Mouse (Mus musculus) adrenal gland, adult 8-10 months (tissue): ENCODE results near the gene Gm49378. TPM values are rescaled to one million over a fixed set of nuclear protein-coding genes. Genes with fewer than 3 reads are reported as not detected.
A peak's percentile ranks its signal among the peaks of the same experiment; 100 is the strongest.

Experiments
- DNase-seq: peaks from one replicate; pipeline ENCODE4 v3.0.0; 2022
- total RNA-seq, 4 experiments: library from RNA; stranded (reverse); gene quantifications; 2 replicates each; pipeline ENCODE4 v1.2.4; 2022

The Gm49378 gene
- total RNA-seq, result 1 to 10 TPM in 2 of 4 experiments, not detected in 2; 1.5 to 1.9 TPM

DNA sequence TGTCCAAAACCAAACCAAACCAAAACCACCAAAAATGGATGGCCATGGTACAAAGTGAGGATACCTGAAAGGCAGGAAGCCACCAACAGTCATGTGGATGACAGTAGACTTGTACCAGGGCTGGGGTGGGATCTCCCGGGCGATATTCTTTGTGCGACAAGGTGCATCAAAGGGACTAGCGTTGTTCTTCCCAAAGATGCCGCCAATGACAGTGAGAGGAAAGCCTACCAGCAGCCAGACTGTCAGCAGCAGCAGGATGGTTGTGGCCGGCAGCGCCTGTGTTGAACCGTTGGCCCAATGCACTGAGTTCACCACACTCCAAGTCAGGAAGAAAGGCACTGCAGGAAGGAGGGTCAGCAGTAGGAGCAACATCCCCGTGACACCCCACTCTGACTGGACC lies at the start of gene Gm49378:
Gene Gm49378, minus strand, starts transcription at position 101 of the 400 bp plus-strand sequence.
- DNase-seq, result no peak

DNA sequence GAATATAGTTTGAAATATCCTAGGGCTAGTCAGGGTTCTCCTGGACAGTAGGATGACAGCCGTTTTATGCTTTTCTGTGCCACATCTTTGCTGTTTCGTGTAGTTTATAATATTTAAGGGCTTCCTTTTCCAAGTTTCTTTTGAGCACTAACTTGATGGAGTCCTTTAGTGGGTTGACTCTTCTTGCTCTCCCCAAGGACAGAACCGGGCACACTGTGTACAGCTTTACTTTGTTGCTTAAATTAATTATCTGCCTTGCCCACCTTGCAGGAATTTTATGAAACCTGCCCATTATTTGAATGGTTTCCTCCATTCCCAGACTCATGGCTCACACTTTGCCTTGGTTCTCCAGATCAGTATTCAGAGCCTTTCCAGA lies 44.4 kb upstream of the Gm49378 start:
- DNase-seq, result no peak

DNA sequence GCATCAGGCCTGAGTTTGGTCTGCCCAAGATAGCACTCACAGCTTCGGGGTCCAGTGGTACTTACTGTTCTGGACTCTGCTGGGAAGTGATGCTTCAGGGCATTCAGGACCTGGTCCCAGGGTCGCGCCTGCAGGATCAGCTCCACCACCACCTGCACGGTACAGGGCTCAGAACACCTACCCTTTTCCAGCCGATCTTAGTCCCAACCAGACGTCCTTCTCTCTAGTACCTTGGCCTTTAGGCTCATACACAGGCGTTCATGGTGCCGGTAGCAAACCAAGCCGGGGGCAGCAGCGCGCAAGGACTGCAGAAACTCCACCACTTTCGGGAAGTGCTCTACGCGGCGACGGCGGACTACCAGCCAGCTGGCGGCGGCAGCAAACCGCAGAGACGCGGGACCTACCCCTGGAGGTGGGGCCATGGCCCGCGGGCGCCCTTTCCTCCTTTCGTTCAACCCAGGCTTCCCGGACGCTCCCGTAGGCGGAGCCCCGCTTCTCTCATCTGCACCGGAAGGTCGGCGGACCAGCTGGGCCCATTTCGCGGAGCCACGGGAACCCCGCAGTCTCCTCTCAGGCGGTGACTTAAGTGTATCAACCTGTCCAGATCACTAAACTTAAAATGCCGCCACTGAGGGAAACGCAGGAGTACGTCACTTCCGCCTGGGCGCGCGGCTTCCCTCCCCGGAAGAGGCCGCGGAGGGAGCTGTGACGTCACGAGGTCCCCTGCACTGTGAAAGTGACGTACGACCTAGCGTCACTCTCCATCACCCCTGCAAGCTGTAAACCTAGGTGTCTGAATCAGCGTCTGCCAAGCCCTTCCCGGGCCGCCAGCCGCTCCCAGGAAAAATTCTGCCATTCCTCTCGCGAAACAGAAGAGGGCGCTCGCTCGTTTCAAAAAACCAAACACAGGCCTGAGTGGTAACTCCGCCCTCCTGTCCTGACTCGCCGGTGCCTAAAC lies 43.7 kb upstream of the Gm49378 start, which contains the start of gene Tinf2:
Gene Tinf2, minus strand, starts transcription at position 661 of the 958 bp plus-strand sequence.
- DNase-seq, result peak; percentile 94

DNA sequence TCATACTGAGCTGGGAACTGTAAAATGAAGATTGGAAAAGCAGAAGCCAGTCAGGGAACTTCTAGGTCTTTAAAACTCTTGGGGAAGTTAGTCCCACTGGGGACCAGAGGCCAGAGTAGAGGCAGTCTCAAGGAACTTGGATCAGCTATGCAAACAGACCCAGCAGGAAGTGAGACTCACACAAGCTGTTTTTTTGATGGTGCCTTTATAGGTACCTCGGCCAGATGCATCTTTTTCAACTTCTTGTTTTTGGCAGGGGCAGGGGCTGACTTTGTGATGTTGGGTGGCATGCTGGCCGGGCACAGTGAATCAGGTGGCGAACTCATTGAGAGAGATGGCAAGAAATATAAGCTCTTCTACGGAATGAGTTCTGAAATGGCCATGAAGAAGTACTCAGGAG lies 39.9 kb upstream of the Gm49378 start:
- DNase-seq, result no peak

DNA sequence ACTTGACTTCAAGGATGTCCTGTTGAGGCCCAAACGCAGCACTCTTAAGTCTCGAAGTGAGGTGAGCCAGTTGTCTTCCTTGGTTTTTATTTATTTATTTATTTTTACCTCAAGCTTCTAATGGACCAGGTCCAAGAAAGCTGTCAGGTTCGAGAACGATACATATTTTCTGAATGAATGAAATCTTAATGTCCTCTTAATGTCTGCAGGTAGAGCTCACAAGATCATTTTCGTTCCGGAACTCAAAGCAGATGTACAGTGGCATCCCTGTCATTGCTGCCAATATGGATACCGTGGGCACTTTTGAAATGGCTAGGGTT lies 35.0 kb upstream of the Gm49378 start:
- no peak for DNase-seq

DNA sequence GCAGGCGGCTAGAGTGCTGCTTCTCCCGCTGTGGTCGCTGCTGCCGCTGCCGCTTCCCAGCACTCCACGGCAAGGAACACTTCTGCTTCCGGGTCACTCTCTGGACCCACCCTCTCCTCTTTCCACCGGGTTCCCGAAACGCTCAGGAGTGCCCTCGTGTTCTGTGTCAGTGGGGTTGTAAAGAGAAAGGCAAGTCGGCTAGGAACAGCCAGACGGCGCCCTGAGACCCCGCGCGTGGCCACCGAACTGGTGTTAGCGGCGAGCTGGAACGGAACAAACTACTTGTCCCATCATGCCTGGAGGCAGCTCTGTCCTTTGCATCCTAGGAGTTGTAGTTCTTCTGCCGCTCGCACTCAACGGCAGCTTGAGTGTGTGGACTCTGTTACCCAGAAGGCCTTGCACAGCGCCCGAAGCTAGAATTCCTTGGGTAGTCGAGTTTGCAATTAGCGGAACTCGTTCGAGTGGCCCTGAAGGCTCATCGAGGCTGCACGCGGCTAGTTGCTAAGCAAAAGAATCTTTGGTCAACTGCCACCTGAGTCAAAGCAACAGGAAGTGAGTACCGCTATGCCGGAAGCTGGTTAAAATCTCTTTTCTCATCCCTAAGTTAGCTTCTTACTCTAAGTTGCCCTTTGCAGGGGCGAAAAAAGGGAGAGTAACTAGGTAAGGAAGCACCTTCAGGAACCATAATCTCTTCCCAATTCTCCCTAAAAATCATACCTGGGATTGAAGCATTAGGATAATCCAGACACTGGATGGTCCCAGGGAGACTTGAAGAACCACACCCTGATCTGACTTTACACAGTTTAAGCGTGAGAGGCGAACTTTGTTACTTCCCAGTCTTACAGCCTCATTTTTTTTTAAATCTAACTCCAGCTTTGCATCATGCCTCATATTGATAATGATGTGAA lies 34.4 kb upstream of the Gm49378 start, which contains the start of the genes Gmpr2 and Nedd8:
Gene Gmpr2, plus strand, starts transcription at position 109 of the 908 bp plus-strand sequence.
Gene Nedd8, minus strand, starts transcription at position 292 of the 908 bp plus-strand sequence.
- DNase-seq, result peak; percentile 94

DNA sequence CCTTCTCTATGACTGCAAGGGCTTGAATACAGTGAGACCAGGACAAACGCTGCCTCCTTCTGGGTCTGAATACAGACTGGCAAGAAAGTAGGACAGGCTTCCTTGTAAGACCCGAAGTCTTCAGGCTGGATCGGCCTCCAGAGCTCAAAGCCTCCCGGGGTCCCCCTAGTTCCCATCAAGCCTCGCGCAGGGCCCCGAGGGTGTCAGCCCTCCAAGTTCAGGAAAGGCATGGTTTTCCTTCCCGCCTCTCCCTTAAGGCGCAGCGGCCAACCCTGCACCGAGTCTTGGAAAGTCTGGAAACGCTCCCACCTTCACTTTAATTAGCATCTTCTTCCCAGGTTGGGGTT lies 33.8 kb upstream of the Gm49378 start:
- no peak for DNase-seq

DNA sequence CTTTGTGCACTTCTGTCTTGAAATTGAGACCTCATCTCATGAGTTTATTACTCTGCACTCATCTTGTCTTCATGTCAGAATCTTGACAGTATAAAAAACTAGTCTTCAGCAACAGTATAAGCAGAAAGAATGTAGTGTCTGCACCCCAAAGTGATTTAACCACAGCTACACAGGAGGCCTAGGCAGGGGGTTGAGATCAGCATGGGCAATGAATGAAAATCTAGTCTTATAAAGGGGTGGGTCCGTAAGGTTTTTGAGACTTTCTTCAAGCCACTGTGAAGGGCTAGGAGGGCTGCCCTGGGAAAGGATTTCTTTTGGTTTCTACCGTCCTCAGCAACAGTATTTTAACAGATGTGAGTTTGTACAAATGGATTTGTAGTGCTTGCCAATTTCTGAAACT lies 22.9 kb upstream of the Gm49378 start:
- DNase-seq, result no peak

DNA sequence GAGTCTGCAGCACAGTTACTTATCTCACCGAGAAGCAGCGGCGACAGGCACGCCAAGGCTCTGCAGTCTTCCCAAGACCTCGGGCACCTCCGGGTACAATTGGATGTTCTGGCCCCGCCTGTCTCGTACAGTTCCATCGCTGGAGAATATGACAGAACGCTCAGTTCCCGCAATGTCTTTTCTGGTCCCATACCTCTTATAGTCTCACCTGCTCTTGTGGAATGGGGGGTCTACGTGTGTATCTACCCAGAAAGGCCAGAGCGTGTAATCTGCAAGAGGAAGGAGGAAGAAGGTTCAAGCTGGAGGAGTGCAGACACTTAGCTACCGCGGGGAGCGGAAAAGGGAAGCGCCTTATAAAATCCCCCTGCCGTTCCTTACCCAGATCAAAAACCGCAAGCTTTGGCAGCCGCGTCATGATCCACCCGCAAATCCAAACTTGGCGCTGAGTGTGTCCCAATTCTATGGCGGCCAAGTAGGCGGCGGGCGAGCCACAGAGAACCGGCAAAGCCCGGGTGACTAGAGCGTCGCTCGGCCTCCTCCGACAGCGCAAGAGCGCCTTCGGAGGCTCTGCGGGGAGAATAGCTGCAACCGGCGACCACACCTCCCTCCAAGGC lies 22.4 kb upstream of the Gm49378 start, which contains the start of gene Mdp1:
Gene Mdp1, minus strand, starts transcription at position 549 of the 614 bp plus-strand sequence.
- peak; percentile 66 for DNase-seq

DNA sequence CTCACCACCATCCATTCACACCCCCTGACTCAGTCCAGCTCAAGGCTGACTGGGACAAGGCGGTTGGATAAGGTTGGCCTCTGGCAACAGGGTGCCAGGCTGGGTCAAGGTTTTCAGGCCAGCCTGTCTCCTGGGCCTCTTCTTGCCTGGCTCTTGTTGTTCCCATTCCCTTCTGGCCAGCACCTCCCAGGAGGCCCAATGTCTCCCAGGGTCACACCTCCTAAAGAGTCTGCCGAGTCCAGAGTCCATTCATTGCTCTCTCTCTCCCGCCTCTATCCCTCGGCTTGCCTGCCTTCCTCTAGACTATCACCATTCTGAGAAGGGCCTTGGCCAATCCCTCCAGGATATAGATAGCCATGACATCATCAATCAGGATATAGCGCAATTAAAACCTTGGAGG lies 20.3 kb upstream of the Gm49378 start:
- DNase-seq, result peak; percentile 76

DNA sequence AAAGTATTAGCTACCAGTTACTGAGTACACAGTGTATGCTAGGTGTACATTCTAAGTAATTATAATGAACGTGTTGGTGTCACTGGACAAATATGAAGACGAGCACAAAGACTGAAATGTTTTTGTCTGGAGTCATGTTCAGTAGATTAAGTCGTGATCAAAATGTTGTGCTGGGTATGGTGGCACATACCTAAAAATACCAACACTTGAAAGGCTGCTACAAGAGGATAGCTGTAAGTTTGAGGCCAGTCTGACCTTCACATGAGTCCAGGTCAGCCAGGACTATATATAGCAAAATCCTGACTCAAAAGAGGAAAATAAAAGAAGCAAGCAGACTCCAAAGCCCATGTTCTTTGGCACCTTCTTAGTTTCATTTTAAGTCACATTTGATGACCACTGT lies 19.2 kb upstream of the Gm49378 start:
- no peak for DNase-seq

DNA sequence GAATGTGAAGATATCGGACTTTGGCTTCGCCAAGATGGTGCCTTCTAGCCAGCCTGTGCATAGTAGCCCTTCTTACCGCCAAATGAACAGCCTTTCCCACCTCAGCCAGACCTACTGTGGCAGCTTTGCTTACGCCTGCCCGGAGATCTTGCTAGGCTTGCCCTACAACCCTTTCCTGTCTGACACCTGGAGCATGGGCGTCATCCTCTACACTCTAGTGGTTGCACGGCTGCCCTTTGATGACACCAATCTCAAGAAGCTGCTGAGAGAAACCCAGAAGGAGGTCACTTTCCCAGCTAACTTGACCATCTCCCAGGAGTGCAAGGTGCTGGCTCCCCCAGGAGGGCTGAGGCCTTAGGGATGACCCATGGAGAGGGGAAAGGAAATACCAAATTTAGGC lies 13.8 kb upstream of the Gm49378 start:
- no peak for DNase-seq

DNA sequence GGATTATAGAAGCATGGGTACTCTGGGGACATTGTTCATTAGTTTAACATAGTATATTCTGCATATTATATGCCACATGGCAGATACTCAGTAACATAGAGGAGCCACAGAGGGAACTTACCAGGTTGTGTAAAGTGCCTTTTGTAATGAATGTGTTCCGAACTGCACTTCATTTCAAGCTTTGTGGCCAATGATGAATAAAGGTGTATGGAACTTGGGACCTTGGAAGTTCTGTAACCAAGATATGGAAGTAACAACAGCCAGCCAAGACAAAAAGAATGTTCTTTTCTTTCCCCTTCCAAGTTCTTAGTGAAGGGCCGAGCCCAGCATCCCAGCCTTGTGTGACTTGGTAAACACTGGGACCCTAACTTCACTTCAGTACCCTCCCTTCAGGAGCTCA lies 12.2 kb upstream of the Gm49378 start, which contains the start of gene Tssk4:
Gene Tssk4, plus strand, starts transcription at position 301 of the 400 bp plus-strand sequence.
- DNase-seq, result no peak

DNA sequence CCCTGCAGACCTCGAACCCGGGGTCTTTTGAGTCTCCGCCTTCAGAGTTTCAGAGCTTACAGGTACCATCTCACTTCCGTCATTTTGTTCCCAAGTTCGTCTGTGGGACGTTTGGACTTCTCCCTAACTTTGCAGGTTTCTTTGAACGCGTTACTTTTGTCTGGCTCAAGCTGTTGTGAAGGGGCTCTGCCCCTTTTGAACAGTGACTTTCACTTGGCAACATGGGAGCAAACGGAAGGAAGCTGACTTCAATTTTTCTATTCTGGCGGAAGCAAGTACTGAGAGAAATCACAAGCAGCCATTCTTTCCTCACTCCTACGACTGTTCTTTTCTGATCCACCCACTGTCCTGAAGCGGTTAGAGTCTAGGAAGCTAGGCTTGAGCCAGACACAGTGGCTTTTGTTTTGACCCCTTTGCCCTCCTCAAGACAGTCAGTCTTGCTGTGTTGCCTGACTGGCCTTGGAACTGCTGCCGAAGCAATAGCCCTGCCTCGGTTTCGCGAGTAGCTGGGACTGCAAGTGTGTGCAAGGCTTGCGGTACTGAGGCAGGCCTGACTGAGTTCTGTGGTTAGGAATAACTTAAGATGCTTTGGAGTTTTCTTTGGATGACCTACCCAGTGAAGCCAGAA lies 6.7 kb upstream of the Gm49378 start:
- DNase-seq, result no peak

DNA sequence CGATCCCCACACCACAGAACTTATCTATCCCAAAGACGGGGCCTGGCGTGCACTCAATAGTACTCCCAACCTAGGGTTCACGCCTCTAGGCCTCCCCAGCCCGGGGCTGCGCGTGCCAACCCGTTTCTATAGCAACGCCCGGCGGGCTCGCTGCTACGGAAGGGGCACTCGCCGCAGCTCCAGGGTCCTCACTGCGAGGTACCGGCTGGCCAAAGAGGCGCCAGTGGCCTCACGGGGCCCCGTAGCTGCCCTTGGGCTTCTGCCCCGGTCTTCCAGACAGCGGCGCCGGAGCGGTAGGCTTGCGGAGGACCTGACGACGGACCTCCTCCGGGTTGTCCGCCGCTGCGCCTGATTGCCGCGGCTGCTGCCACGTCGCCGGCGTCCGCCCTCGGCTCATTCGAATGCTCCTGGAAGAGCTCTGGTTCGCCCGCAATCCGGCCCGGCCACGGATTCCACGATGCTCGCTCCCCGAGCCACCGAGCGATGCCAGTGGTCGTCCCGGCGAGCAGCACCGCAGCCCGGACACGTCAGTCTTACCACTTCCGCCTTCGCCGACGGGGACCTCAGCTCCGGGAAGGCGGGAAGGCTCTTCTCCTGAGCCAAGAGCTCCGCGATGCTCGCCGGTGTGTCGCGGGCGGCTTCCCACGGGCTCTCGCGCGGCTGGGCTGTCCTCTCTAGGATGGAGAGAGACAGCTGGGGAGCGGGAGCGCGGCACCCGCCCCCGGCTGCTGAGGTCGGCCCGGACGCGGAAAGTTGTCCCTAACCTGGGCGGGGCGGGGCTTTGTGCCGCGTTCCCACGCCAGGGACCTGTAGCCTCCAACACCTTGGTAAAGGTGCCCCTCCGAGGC lies 5.6 kb upstream of the Gm49378 start, which contains the start of gene Tm9sf1:
Gene Tm9sf1, minus strand, starts transcription at position 747 of the 848 bp plus-strand sequence.
- peak; percentile 80 for DNase-seq

DNA sequence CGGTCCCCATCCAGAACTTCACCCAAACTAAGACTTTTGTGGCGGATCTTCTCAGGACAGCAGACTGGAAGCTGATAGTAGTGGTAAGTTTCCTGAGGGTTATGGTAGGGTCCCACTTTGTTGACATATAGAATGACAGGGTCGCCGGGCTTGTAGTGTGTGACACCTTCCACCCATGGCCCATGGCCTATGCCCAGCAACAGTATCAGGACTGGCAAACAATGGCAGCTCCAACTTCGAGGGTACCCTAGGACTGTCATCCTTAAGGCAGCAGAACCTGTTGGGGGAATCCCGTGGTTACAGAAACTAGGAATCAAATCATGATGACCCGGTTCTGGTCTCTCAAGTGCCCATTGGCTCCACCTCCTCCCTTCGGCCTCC lies 5.0 kb upstream of the Gm49378 start:
- no peak for DNase-seq

DNA sequence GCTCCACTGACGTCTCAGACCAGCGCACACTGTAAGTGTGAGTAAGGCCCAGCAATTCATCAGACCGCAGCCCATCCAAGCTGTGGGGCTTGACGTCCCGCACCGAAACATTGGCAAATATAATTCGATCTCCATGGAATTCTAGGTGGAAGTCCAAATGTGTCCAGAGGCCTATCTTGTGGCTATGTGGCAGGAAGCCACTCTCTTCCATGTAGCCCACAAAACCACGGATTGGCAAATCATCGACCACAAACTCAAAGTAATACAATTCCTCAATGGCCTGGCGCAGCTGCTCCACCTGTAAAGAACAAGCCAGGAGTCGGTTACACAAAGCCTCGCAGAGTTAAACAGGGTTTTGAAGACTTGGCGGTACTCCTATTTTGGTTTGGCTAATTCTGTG lies 3.6 kb upstream of the Gm49378 start:
- DNase-seq, result no peak

DNA sequence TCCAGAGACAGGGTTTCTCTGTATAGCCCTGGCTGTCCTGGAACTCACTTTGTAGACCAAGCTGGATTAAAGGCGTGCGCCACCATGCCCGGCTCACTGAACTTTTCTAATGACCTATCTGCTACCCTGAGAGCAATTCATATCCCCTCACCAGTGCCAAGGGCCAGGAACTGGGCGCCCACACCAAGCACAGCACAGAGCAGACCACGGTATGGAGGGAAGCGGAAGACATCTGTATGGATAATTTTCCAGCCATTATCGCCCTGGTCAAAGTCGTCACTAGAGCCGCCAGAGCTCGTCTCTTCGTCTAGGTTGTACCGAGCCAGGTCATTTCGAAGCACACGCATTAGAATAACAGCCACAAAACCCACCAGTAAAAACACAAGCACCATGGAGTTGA lies 3.1 kb upstream of the Gm49378 start:
- DNase-seq, result no peak

DNA sequence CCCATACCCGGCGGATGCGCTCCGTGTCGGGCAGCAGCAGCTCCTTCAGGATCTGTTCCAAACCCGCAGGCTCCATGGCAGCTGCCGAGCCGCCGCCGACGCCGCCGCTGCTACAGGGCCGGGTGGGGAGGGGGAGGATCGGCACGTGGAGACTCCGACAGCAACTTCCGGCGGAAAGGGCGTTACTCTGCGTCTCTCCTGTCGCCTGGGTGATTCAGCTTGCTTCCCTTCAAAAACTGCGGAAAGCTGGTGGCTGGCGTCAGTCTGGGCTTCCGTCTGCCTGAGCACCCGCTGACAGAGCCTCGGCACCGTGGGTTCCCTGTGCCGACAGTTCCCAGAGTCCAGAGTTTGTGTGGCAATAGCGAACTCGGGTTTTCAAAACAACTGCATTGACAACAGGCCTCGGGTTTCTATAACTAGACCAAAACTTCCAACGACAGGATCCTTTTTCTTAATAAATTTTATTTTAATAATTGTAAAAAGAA lies 2.1 kb downstream of the Gm49378 start, which contains the start of gene Ipo4:
Gene Ipo4, minus strand, starts transcription at position 435 of the 485 bp plus-strand sequence.
- peak; percentile 84 for DNase-seq

DNA sequence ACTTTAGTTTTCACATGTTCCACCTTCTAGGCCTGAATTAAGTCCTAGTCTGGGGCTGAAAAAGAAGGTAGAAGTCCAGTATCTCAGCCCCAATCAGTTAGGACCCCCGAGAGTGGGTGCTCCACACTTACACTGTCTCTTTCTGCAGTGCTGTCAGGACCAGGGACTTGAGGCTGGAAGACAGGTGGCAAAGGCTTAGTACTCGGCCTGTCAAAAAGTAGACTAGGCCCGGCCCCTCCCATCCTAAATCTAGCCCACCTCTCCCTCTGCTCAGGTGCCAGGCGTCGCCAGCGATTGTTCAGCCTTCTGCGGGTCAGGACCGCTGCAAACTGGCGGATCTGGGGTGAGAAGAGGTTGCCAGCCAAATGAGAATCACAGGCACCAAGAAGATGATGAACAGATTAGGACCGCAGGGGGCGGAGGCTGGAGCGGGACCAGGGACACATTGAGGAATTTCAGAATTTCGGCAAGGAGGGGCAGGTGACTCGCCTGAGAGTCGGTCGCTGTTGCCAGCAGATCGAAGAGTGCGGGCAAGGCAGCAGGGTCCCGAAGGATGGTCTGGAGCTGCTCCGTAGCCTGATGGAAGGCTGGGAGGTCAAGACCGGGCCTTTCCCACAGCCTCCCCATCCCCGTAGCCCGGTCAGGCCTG lies 2.7 kb downstream of the Gm49378 start:
- DNase-seq, result no peak
